Mouse (Mus musculus): Measurements from ENCODE around the gene Ndufa5.

Ndufa5 gene

DNA sequence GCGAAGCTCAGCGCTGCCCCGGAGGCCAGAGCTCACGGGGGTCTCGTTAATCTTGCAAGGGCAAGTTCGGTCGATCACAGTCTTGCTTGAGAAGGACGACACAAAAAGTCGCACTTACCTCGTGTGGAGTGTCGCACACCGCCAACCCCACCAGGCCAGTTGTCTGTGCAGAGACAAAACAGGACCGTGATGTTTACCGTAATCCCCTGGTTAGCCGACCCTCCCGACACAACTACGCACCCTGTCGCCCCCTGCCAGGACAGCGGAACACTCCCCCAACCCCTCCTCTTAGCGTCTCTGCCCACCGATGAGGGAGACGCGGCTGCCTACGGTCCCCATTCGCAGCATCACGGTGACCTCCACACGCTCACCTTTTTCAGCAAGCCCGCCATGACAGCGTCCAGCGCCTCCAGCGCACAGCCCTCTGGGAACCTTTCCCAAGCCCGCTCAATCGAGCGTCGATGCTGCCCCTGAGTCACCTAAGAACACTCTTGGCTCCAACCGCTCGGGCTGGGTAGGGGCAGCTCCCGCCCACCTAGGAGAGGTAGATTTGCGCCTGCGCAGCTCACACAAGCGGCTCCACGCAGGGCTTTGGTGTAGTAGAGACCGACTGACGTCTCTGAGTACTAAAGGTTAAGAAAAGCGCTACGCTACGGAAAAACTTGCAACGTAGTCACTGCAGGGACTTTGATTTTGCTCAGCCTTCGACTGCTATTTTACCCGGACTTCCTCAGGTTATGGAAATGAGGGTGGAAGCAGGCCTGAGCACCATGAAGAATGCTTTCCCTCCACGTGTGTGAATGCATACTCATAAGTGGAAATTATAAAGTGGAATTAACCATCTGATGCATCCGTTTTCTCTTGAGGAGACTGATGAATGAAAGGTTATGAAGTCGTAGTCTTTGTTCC is at the start of gene Ndufa5:
TSS of gene Ndufa5 (minus strand) at position 859 of the 909 bp plus-strand sequence.
- DNase-seq: peak; percentile 90

DNA sequence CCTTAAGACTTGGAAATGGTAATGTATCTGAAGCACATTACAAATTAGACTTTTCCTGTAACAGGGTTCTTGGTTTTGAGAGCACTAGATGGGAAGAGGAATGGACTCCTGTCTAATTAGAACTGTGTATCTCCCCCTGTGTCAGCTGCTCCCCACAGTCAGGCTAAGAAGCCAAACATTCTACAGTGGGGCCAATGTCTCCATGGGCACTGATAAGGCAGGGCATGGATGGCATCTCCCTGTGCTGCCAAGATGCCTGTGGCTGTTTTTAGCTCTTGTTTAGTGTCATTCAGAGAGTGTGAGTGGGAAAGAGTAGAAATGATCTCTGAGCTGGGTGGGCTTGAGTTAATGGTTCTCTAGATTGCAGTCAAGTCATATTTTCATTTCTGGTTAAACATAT is 45.5 kb upstream of the Ndufa5 start:
- DNase-seq: no peak

- DNase-seq: no peak
Measured at GRCm38 (mm10) chr6:24572431-24572830, 44.6 kb upstream of the Ndufa5 start.

GRCm38 (mm10) chr6:24571126-24571525 is 43.3 kb upstream of the Ndufa5 start:
- no peak for DNase-seq

DNA sequence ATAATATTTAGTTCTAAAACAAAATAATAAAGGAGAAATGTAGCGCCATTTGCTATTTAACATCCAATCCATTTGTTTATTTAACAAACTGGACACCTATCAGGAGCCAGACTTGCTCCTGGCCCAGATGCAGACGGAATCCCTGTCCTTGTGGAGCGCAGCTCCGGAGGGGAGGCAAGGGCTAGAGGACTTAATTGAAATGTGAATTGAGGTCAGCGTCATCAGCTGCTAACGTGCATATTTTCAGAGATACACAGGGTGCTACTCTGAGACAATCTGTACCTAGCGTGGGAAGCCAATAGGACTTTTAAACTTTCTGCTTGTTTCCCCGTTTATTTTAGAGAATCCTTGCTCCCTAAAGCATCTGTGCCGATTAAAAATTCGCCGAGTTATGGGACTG is 42.5 kb upstream of the Ndufa5 start:
- DNase-seq: no peak

DNA sequence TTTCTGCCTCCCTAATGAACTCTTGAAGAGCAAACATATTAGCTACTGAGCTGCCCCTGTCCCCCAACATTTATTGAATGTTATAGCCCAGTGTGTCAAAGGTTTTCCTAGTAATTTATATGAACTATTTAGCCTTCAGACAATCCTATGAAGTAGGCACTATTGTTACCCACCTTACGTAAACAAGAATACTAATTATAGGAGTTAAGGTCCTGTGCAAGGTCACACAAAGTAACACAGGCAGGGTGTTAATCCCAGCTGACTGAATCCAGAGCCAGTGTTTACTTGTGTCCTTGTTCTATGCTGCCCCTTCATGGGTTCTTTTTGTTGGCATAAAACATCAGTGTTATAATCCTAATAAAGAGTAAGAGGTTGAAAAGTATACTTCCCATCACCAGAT is 41.9 kb upstream of the Ndufa5 start:
- DNase-seq: no peak

- DNase-seq: no peak
Measured at GRCm38 (mm10) chr6:24568963-24569362, 41.1 kb upstream of the Ndufa5 start.

GRCm38 (mm10) chr6:24564886-24565285 is 37.1 kb upstream of the Ndufa5 start:
- DNase-seq: no peak

DNA sequence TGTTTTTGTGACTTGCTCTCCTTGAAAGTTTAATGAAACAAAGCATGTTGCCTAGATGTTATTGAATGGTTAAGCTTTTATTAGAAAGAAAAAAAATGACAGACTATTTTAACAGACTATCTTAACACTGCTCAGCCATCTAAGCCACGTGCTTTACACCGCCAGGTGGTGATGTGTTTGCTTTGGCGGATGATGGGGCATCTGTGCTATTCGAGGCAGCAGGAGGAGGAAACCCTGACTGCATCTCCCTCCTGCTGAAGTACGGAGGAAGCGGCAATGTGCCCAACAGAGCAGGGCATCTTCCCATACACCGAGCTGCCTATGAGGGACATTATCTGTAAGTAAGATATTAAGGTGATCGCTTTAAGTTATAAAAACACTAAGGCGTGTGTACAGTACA is 36.3 kb upstream of the Ndufa5 start:
- no peak for DNase-seq

DNA sequence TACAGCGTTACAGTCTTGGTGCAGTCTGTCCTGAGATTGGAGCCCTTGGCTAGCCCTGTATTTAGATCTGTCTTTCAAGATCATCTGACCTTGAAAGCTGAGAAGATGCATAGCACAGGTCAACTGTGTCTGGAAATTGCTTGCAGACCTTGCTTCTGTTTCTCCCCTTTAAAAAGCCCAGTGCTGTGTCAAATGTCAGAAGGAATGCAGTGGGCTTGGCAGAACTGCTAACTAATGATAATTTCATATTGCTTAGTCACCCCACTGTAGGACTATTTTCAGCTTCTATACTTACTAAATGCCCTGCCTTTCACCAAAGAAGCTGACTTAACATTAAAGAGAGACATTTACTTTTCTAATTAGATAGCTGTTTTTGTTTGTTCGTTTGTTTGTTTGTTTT is 27.7 kb upstream of the Ndufa5 start:
- DNase-seq: no peak

DNA sequence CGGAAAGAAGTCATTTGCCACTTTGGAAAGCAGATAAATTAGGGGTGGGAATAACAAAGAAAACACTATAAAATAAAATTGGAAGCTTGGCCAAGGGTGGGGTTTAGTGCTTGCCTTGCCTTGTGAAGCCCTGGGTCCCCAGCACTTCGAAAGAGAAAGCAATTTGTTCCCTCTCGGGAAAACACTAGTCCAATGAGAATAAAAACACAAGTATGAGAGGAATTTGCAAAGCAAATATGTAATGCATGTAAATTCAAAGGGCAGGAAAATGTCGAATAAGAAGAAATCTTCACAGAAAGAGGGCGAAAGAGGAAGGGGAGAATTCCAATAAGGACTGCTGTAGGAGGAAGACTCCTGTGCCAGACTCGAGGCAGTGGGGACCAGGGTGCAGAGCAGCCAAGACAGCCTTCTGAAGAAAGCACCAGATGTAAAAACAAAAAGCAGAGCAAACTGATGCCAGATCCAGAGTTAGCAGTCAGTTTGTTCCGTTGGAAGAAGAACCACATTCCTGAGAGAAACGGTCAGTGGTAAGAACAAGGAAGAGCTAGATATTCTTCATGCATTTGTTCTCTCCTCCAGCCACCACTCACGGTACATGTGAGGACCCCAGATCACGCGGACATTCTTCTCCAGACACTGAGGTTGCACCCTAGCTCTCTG is 26.7 kb upstream of the Ndufa5 start:
- DNase-seq: no peak

DNA sequence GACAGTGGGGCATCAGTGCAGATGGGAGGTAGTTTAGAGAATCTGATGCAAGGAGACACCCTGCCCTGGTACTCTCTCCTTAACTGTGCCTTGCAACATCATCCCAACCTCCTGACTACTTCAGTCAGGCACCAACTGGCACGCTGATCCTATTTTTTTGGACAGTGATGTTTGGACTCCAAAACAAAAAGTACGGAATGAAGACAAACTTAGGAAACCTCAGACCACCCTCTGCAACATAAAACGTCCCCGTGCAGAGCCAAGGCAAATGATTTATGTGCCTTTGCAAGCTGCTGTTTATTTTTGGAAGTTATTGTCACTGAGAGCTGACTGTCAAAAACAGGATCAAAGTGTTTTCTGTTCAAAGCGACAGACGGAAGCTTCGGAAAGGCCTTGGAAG is 24.2 kb upstream of the Ndufa5 start:
- DNase-seq: no peak

- no peak for DNase-seq
Measured at GRCm38 (mm10) chr6:24549801-24550200, 22.0 kb upstream of the Ndufa5 start.

DNA sequence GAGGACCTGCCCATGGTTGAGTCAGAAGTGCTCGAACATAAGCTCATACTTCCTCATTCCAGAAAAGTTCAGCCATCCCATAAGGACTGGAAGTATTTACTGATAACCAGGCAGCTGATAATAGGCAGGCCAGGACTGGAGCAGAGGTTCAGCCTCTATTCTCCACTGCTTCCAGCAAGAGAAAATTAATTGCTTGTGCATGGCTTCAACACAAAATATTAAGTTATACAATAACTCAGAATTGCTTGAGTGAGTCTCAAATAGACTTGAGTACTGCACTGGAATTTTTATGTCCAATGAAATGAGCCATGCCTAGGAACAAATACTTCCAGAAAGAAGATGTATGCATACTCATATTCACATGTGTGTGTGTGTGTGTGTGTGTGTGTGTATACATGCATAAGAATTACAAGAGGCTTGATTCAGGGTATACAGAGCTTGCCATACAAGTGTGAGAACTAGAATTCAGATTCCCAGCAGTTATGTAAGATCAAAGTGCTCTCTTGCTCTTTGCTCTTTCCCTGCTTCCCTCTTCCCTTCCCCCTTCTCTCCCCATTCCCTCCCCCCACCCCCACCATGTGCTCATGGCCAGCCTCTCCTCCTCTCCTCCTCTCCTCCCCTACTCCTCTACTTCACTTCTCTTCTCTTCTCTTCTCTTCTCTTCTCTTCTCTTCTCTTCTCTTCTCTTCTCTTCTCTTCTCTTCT is 19.1 kb upstream of the Ndufa5 start:
- DNase-seq: no peak

- no peak for DNase-seq
Measured at GRCm38 (mm10) chr6:24543119-24543591, 15.3 kb upstream of the Ndufa5 start.

- no peak for DNase-seq
Measured at GRCm38 (mm10) chr6:24542393-24542792, 14.6 kb upstream of the Ndufa5 start.

DNA sequence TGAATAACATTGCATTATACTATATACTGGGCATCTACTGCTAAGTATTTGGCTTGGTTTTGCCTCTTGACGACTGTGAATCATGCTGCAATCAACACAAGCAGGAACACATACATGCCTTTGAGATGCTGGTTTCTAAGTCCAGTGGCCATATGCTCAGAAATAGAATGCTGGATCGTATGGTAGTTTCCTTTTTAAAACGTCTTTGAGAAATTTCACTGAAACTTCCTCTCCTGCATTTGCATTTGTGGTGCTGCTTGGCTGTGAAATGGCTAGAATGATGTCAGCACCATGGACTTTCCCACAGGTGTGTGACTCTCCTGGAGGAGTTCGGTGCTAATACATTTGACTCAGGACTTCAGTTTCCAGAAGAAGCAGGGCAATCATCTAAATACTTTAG is 12.3 kb upstream of the Ndufa5 start:
- DNase-seq: no peak

GRCm38 (mm10) chr6:24538435-24538834 is 10.6 kb upstream of the Ndufa5 start:
- no peak for DNase-seq

DNA sequence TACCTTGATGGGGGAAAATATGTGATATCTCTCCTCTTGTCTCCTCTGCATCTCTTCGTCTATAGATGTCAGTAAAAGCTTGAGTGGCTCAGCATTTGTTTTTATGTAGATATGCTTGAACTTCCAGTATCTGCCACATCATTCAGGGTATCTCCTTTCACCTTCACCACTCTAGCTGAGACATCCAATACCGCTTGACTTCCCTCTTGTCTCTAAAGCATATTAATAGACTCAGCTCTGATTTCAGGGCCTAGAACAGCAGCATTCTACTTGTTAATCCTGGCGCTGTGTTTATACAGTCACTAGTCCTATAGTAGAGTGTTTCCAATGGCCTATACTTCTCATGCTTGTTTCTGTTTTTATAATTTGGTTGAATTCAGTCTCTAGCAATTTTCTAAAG is 5.0 kb upstream of the Ndufa5 start:
- no peak for DNase-seq

GRCm38 (mm10) chr6:24530711-24531420 is 3.1 kb upstream of the Ndufa5 start:
- no peak for DNase-seq

- DNase-seq: peak; percentile 21
Measured at GRCm38 (mm10) chr6:24530166-24530565, 2.4 kb upstream of the Ndufa5 start.

DNA sequence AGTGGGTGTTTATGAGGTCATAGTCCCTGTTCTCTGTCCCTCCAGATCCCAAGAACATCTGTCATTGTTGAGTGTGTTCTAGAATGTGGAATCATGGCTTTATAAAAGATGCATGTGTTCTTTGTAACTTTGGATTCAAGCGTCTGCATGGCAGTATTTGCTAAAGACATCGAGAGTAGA is 141 bp upstream of the Ndufa5 start, which contains the start of gene Asb15:
TSS of gene Asb15 (plus strand) at position 81 of the 180 bp plus-strand sequence.
- DNase-seq: no peak

- no peak for DNase-seq
Measured at GRCm38 (mm10) chr6:24525705-24526104, 2.1 kb downstream of the Ndufa5 start.
